Mouse (Mus musculus) limb, embryonic 11.5 days (tissue): ENCODE results near the gene Fads6. TPM values are rescaled to one million over a fixed set of nuclear protein-coding genes. Genes with fewer than 3 reads are reported as not detected.

ENCODE experiments used
- ATAC-seq: fragments of 200-750 bp; cut with Nextera tagmentation; 2 replicates; pipeline ENCODE4 v1.8.0; 2017; ENCODE audit warnings: low read depth; ENCODE audit not compliant: insufficient number of reproducible peaks, low FRiP score, low TSS enrichment
- DNase-seq: peaks from one replicate; pipeline ENCODE4 v3.0.0-alpha.2; 2015; ENCODE audit warnings: low spot score
- H3K27ac ChIP-seq: fragments of 300-500 bp; sonication (generic); replicated peaks from 2 replicates; pipeline ENCODE4 v1.5.1; 2014; ENCODE audit warnings: low read depth, mild to moderate bottlenecking, low read length
- H3K27me3 ChIP-seq: fragments of 300-500 bp; sonication (generic); 2 replicates; pipeline ENCODE4 v1.6.1; 2014; ENCODE audit warnings: mild to moderate bottlenecking, low read length, mixed read lengths; ENCODE audit not compliant: control insufficient read depth, insufficient read depth
- H3K36me3 ChIP-seq: fragments of 300-500 bp; sonication (generic); 2 replicates; pipeline ENCODE4 v1.6.1; 2014; ENCODE audit warnings: mild to moderate bottlenecking, low read length, moderate library complexity, mixed read lengths; ENCODE audit not compliant: control insufficient read depth, insufficient read depth
- H3K4me1 ChIP-seq: fragments of 300-500 bp; sonication (generic); 2 replicates; pipeline ENCODE4 v1.6.1; 2014; ENCODE audit warnings: low read length, mixed read lengths; ENCODE audit not compliant: control insufficient read depth, insufficient read depth
- H3K4me2 ChIP-seq: fragments of 300-500 bp; sonication (generic); 2 replicates; pipeline ENCODE4 v1.6.1; 2014; ENCODE audit warnings: low read depth, mild to moderate bottlenecking, moderate library complexity; ENCODE audit not compliant: severe bottlenecking
- H3K4me3 ChIP-seq: fragments of 300-500 bp; sonication (generic); 2 replicates; pipeline ENCODE4 v1.5.1; 2014; ENCODE audit warnings: low read depth, low read length
- H3K9ac ChIP-seq: fragments of 300-500 bp; sonication (generic); 2 replicates; pipeline ENCODE4 v1.6.1; 2014; ENCODE audit warnings: mild to moderate bottlenecking, low read length
- H3K9me3 ChIP-seq: fragments of 300-500 bp; sonication (generic); 2 replicates; pipeline ENCODE4 v1.6.1; 2016; ENCODE audit warnings: low read length; ENCODE audit not compliant: control insufficient read depth
- WGBS: fragments of 180-500 bp; shearing (Covaris S2); extraction: QIAGEN DNeasy Blood & Tissue Kit; methylation state at CpG from one replicate; pipeline ENCODE4 v1.1.7; 2014; 5-methylcytosine and 5-hydroxymethylcytosine counted together
- polyA plus RNA-seq: library from polyadenylated mRNA; unstranded; fragments of >200 nt; fragmentation: Nextera tagmentation; extraction: Ambion mirVana; gene quantifications from 2 replicates; pipeline ENCODE4 v1.2.1, GENCODE M21; 2014

The Fads6 gene
- polyA plus RNA-seq, 1 experiment from 2014 or later = 0.04 TPM

GRCm38 (mm10) chr11:115292631-115293375 is 4.7 kb downstream of the Fads6 start:
- no peaks in the 10 kb centered on the region for H3K9me3 ChIP-seq
- peaks cover 9% of the 10 kb centered on the region for H3K4me1 ChIP-seq
- DNase-seq = no peak
- H3K4me2 ChIP-seq = no peak overlapping the region
- H3K4me3 ChIP-seq = no peak overlapping the region
- H3K36me3 ChIP-seq = no peaks in the 10 kb centered on the region
- no peak overlapping the region for H3K9ac ChIP-seq
- no peak for ATAC-seq
- 68% methylated on average over 14 of the region's 14 CpGs for WGBS
- peaks cover 17% of the 10 kb centered on the region for H3K27me3 ChIP-seq
- no peak overlapping the region for H3K27ac ChIP-seq

DNA sequence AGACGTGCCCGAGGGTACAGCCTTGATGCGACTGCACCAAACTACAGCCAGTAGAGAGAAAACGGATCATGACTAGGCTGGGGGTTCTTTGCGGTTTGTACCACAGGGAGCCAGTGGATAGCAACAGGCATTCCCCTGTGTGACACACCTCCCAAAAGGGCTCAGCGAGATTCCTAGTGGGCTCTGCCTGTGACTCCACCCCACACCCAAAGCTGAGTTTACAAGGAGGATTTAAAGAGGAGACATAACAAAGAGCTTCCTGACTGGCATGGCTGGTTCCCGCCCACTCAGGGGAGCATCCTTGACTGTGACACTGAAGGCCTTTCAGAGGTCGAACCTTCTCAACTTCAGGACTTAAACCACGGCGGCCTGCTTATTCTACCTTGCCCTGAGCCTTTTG is 6.0 kb downstream of the Fads6 start:
- 88% methylated on average over 10 of the region's 10 CpGs for WGBS
- Histone ChIP-seq H3K4me1 (no peaks in the 10 kb centered on the region), H3K9me3 (no peaks in the 10 kb centered on the region), H3K27me3 (peaks cover 4% of the 10 kb centered on the region; the same call in 1 of the 2 replicates), H3K27ac (no peak overlapping the region), H3K36me3 (no peaks in the 10 kb centered on the region), H3K4me3 (no peak overlapping the region), H3K9ac (no peak overlapping the region), H3K4me2 (no peak overlapping the region)
- ATAC-seq = no peak
- DNase-seq = no peak

- H3K4me1 ChIP-seq = no peaks in the 10 kb centered on the region
- no peak overlapping the region for H3K4me2 ChIP-seq
- DNase-seq (no peak), ATAC-seq (no peak)
- 90% methylated on average over 6 of the region's 6 CpGs for WGBS
- H3K27me3 ChIP-seq = no peaks in the 10 kb centered on the region; the same call in 1 of the 2 replicates
- no peak overlapping the region for H3K9ac ChIP-seq
- no peaks in the 10 kb centered on the region for H3K36me3 ChIP-seq
- no peak overlapping the region for H3K4me3 ChIP-seq
- no peak overlapping the region for H3K27ac ChIP-seq
- no peaks in the 10 kb centered on the region for H3K9me3 ChIP-seq
These were observed 6.5 kb downstream of the Fads6 start for GRCm38 (mm10) chr11:115290919-115291318.

DNA sequence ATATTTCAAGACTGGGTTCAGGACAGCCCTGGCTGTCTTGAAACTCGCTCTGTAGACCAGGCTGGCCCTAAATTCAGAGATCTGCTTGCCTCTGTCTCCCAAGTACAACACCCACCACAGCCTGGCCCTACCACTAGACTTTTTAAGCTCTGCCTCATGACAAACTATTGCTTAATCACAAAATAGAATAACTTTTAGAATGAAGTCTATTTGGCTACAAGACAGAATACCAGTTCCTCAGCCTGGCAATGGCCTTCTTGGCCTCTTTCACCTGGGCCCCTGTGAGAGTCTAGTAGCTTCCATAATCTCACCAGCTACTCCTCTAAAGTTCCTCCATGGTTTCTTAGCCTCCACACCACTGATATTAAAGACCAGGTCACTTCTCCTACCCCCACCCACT is 7.1 kb downstream of the Fads6 start:
- ATAC-seq (no peak), DNase-seq (no peak)
- no peaks in the 10 kb centered on the region for H3K27me3 ChIP-seq
- H3K9ac ChIP-seq = no peak overlapping the region
- no peaks in the 10 kb centered on the region for H3K36me3 ChIP-seq
- no peaks in the 10 kb centered on the region for H3K9me3 ChIP-seq
- no peak overlapping the region for H3K4me3 ChIP-seq
- H3K4me1 ChIP-seq = no peaks in the 10 kb centered on the region
- no peak overlapping the region for H3K4me2 ChIP-seq
- WGBS = 94% methylated on average over 1 of the region's 1 CpGs
- no peak overlapping the region for H3K27ac ChIP-seq

GRCm38 (mm10) chr11:115289885-115290284 is 7.6 kb downstream of the Fads6 start:
- H3K27ac ChIP-seq = no peak overlapping the region
- 81% methylated on average over 8 of the region's 8 CpGs for WGBS
- no peak overlapping the region for H3K4me3 ChIP-seq
- H3K4me1 ChIP-seq = no peaks in the 10 kb centered on the region
- H3K9ac ChIP-seq = no peak overlapping the region
- no peak overlapping the region for H3K4me2 ChIP-seq
- ATAC-seq (no peak), DNase-seq (no peak)
- no peaks in the 10 kb centered on the region for H3K9me3 ChIP-seq
- no peaks in the 10 kb centered on the region for H3K36me3 ChIP-seq
- H3K27me3 ChIP-seq = no peaks in the 10 kb centered on the region

GRCm38 (mm10) chr11:115288305-115288704 is 9.2 kb downstream of the Fads6 start:
- H3K27me3 ChIP-seq = no peaks in the 10 kb centered on the region
- 86% methylated on average over 2 of the region's 2 CpGs for WGBS
- ATAC-seq = no peak

GRCm38 (mm10) chr11:115287386-115287785 is 10.1 kb downstream of the Fads6 start:
- no peak for DNase-seq
- H3K27ac ChIP-seq = no peak overlapping the region
- H3K27me3 ChIP-seq = no peaks in the 10 kb centered on the region
- 86% methylated on average over 5 of the region's 5 CpGs for WGBS
- H3K9me3 ChIP-seq = no peaks in the 10 kb centered on the region
- no peak for ATAC-seq
- no peak overlapping the region for H3K4me2 ChIP-seq
- H3K9ac ChIP-seq = no peak overlapping the region
- H3K36me3 ChIP-seq = no peaks in the 10 kb centered on the region
- no peaks in the 10 kb centered on the region for H3K4me1 ChIP-seq
- H3K4me3 ChIP-seq = no peak overlapping the region

More at GRCm38 (mm10) chr11:115288305-115288704, 9.2 kb downstream of the Fads6 start:
- no peak overlapping the region for H3K4me2 ChIP-seq
- no peaks in the 10 kb centered on the region for H3K36me3 ChIP-seq
- H3K9me3 ChIP-seq = no peaks in the 10 kb centered on the region
- H3K27ac ChIP-seq = no peak overlapping the region
- no peaks in the 10 kb centered on the region for H3K4me1 ChIP-seq
- H3K9ac ChIP-seq = no peak overlapping the region
- no peak for DNase-seq
- H3K4me3 ChIP-seq = no peak overlapping the region

GRCm38 (mm10) chr11:115286201-115286993 is 11.1 kb downstream of the Fads6 start:
- Histone ChIP-seq H3K4me1 (no peaks in the 10 kb centered on the region), H3K9ac (no peak overlapping the region)

More at GRCm38 (mm10) chr11:115286201-115286993, 11.1 kb downstream of the Fads6 start:
- no peak for ATAC-seq
- H3K36me3 ChIP-seq = no peaks in the 10 kb centered on the region
- H3K9me3 ChIP-seq = no peaks in the 10 kb centered on the region
- H3K27me3 ChIP-seq = no peaks in the 10 kb centered on the region
- 78% methylated on average over 19 of the region's 19 CpGs for WGBS
- no peak overlapping the region for H3K27ac ChIP-seq
- H3K4me2 ChIP-seq = no peak overlapping the region
- no peak for DNase-seq
- no peak overlapping the region for H3K4me3 ChIP-seq
